Mouse (Mus musculus) forebrain, embryonic 16.5 days (tissue): ENCODE measurements around the gene Adsl. TPM values are rescaled to one million over a fixed set of nuclear protein-coding genes. Genes with fewer than 3 reads are reported as not detected.
"Not testable (repeated sequence)": the region's sequence is repeated elsewhere in the genome, so short reads cannot be mapped to it uniquely, and the experiment has no call there.

Experiments
- ATAC-seq: fragments of 200-750 bp; cut with Nextera tagmentation; 2 replicates; pipeline ENCODE4 v1.8.0; 2017; ENCODE audit warnings: mild to moderate bottlenecking, moderate library complexity
- H3K27ac ChIP-seq: fragments of 300-500 bp; sonication (generic); 2 replicates; pipeline ENCODE4 v1.5.1; 2014; ENCODE audit warnings: low read length, control low read depth
- H3K27me3 ChIP-seq: fragments of 300-500 bp; sonication (generic); replicated peaks from 2 replicates; pipeline ENCODE4 v1.6.1; 2014; ENCODE audit warnings: low read length; ENCODE audit not compliant: control insufficient read depth, insufficient read depth
- H3K36me3 ChIP-seq: fragments of 300-500 bp; sonication (generic); 2 replicates; pipeline ENCODE4 v1.6.1; 2014; ENCODE audit not compliant: control insufficient read depth, insufficient read depth
- H3K4me1 ChIP-seq: fragments of 300-500 bp; sonication (generic); replicated peaks from 2 replicates; pipeline ENCODE4 v1.6.1; 2014; ENCODE audit warnings: low read length; ENCODE audit not compliant: control insufficient read depth, insufficient read depth
- H3K4me2 ChIP-seq: fragments of 300-500 bp; sonication (generic); 2 replicates; pipeline ENCODE4 v1.6.1; 2014; ENCODE audit warnings: mild to moderate bottlenecking, low read length, control low read depth
- H3K4me3 ChIP-seq: fragments of 300-500 bp; sonication (generic); replicated peaks from 2 replicates; pipeline ENCODE4 v1.5.1; 2014; ENCODE audit warnings: mild to moderate bottlenecking, low read length, control low read depth
- H3K9ac ChIP-seq: fragments of 300-500 bp; sonication (generic); replicated peaks from 2 replicates; pipeline ENCODE4 v1.6.1; 2014; ENCODE audit warnings: low read depth, low read length, control low read depth
- H3K9me3 ChIP-seq: fragments of 300-500 bp; sonication (generic); 2 replicates; pipeline ENCODE4 v1.6.1; 2016; ENCODE audit warnings: low read length; ENCODE audit not compliant: control insufficient read depth
- WGBS: fragments of 180-500 bp; shearing (Covaris S2); extraction: QIAGEN DNeasy Blood & Tissue Kit; methylation state at CpG from one replicate; pipeline ENCODE4 v1.1.7; 2014; 5-methylcytosine and 5-hydroxymethylcytosine counted together
- polyA plus RNA-seq: library from polyadenylated mRNA; unstranded; fragments of >200 nt; fragmentation: Nextera tagmentation; extraction: Ambion mirVana; gene quantifications from 2 replicates; pipeline ENCODE4 v1.2.1, GENCODE M21; 2015

Gene Adsl
- 101 and 112 TPM in 2 replicates for polyA plus RNA-seq

DNA sequence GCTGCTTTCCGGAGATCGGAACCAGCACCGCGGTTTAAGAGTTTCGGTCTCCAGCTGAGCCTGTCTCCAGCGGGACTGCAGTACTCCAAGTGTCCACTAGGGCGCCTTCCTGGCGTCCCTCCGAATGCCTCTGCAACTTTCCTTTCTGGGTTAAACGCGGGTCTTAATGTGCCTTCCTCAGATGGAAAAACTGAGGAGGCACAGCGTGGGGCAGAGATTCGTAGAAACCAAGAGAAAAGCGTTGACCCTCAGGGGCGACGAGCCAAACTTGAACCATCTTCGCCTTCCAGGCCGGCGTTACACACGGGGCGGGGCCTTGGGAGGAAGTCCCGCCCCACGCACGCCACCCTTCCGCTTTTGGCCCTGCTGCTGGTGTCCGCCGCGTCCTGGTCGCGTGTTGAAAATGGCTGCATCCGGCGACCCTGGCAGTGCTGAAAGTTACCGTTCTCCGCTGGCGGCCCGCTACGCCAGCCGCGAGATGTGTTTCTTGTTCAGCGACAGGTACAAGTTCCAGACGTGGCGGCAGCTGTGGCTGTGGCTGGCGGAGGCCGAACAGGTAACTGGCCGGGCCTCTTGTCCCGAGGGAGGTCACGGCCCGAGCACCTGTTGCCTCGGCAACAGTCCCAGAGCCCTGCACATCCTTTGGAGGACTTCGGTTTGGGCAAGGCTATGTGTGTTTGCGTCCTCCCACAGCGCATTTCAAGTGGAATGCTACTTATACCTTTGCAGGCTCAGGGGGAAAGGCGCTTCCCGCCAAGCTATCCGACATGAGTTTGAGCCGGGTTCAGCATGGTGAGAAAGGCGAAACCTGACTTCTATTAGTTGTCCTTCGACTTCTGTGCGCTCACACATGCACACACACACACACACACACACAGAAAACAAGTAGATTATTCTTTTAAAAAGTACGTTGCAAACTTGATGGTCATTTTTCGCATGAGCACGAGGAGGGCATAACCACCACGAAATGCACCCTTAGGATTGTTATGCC lies at the start of gene Adsl:
Gene Adsl (plus strand): TSS at position 346 of the 991 bp plus-strand sequence.
- no peaks in the 10 kb centered on the region for H3K9me3 ChIP-seq
- peaks cover 6% of the 10 kb centered on the region for H3K36me3 ChIP-seq
- H3K4me1 ChIP-seq: peaks cover 12% of the 10 kb centered on the region
- ATAC-seq: peak; percentile 97
- peak within 1 kb of the TSS; percentile 98 for H3K4me3 ChIP-seq
- peak within 1 kb of the TSS; percentile 79 for H3K4me2 ChIP-seq
- peak within 1 kb of the TSS; percentile 77 for H3K9ac ChIP-seq
- H3K27ac ChIP-seq: peak within 1 kb of the TSS; percentile 77
- WGBS: under 1% methylated on average over 63 of the region's 63 CpGs
- H3K27me3 ChIP-seq: no peaks in the 10 kb centered on the region

DNA sequence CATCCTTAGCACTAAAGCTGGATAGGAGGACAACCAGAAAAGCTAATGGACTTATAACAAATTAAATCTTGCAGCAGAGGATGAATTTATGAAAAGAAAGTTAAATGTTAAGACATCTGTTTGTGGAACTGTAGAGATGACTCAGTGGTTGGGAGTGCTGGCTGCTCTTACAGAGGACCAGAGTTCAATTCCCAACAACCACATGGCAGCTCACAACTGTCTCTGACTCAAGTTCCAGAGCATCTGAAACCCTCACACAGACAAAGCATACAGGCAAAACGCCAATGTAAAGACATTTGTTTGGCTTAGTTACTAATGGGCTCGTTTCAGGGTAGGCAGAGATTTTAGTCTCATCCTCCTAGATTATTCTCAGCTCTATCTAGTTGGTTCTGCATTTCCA lies 48.5 kb upstream of the Adsl start:
- H3K27ac ChIP-seq: no peak overlapping the region
- no peak overlapping the region for H3K9ac ChIP-seq
- H3K4me2 ChIP-seq: no peak overlapping the region
- peaks cover 40% of the 10 kb centered on the region for H3K36me3 ChIP-seq
- no peaks in the 10 kb centered on the region for H3K27me3 ChIP-seq
- no peak overlapping the region for H3K4me3 ChIP-seq
- H3K4me1 ChIP-seq: no peaks in the 10 kb centered on the region
- no peaks in the 10 kb centered on the region for H3K9me3 ChIP-seq
- ATAC-seq: no peak
- 70% methylated on average over 2 of the region's 2 CpGs for WGBS

DNA sequence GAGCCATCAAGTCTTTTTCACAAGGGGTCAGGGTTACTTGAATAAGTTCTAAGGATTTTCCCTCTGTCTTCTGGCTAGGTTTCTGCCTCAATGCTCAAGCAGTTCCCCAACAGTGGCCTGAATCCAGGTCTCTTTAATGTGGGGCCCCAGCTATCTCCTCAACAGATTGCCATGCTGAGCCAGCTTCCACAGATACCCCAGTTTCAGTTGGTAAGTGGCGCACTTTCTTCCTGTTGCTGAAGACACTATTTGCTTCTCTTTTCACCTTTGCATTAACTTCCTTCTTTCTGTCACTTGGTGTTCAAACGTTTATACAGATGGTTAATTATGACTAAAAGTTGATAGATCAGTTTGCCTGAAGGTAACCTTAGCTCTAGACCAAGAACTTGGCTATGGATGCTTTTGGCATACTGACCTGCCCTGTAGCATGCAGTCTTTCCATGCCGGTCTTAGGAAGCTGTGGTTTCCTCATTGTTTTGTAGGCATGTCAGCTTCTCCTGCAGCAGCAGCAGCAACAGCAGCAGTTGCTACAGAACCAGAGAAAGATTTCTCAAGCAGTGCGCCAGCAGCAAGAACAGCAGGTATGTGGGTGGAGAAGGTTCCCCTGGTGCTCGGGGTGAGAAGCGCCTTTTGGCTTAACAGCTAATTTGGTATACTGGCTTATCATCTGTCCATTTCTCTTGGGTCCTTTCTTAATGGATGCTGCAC lies 46.3 kb upstream of the Adsl start:
- H3K36me3 ChIP-seq: peaks cover 35% of the 10 kb centered on the region
- 90% methylated on average over 6 of the region's 6 CpGs for WGBS

DNA sequence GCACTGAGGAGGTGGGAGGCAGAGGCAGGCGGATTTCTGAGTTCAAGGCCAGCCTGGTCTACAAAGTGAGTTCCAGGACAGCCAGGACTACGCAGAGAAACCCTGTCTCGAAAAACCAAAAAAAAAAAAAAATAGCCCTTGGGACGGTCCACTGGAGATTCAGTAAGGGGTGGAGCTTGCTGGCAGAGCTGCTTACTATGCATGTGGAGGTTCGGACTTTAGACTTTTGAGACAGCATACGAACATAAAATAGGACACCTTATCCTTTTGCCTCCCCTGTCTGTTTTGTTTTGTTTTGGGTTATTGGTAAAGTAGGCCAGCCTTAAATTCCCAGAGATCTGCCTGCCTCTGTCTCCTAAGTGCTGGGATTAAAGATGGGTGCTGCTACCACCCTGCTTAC lies 43.5 kb upstream of the Adsl start:
- not testable (repeated sequence) for H3K9me3 ChIP-seq, H3K4me2 ChIP-seq, ATAC-seq, H3K9ac ChIP-seq, H3K27ac ChIP-seq, H3K4me3 ChIP-seq, H3K27me3 ChIP-seq, H3K4me1 ChIP-seq
- peaks cover 32% of the 10 kb centered on the region for H3K36me3 ChIP-seq
- 92% methylated on average over 6 of the region's 6 CpGs for WGBS

More for the DNA sequence above, 46.3 kb upstream of the Adsl start:
- Histone ChIP-seq H3K4me1 (no peaks in the 10 kb centered on the region), H3K4me3 (no peak overlapping the region), H3K27me3 (no peaks in the 10 kb centered on the region), H3K9ac (no peak overlapping the region), H3K27ac (no peak overlapping the region), H3K4me2 (no peak overlapping the region), H3K9me3 (no peaks in the 10 kb centered on the region)
- no peak for ATAC-seq

DNA sequence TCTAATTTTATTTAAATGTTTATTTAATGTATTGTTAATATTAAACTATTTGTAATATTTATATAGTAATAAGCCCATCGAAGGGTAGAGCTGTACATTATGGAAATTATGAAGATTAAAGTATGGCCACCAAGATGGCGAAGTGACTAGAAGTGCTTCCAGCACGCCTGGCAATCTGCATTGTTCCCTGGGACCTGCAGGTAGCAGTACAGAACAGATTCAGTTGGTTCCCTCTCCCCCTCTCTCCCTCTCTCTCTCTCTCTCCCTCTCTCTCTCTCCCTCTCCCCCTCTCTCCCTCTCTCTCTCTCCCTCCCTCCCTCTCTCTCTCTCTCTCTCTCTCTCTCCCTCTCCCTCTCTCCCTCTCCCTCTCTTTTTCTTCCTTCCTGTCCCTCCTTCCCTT lies 38.1 kb upstream of the Adsl start:
- H3K36me3 ChIP-seq: peaks cover 34% of the 10 kb centered on the region

DNA sequence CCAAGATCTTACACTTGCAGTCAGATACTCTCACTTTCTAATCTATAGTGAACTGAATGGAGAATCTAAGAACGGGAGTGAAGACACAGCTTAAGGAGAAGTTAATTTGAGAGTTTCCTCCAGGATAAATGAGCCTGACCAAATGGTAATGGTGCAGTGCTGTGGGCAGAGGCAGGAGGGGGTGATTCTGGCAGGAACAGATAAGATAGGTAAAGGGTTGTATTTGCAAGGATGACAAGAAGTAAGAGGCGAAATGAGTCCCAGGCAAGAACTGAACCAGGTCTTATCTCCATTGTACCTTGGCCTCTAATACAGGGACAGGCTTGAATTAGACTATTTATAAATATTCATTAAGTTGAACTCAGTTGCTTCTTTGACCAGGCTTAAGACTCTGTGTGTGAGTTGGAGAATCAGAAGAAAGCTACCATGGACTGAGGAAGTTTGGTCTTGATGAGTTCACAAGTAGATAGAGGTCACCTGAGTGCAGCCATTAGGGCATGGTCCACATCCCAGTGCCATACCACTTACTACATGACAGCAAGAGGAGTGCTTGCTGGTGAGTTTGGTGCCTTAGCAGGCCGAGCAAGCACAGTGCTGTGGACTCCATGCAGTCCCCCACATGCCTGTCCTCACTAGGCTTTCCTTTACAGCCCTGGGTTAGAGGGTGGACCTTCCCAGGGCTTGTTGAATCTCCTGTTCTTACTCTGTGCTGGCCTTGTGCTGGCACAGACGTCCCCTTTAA lies 37.3 kb upstream of the Adsl start:
- Histone ChIP-seq H3K27me3 (no peaks in the 10 kb centered on the region), H3K27ac (no peak overlapping the region), H3K9me3 (no peaks in the 10 kb centered on the region), H3K4me1 (no peaks in the 10 kb centered on the region), H3K36me3 (peaks cover 33% of the 10 kb centered on the region), H3K4me2 (no peak overlapping the region), H3K4me3 (no peak overlapping the region), H3K9ac (no peak overlapping the region)
- no peak for ATAC-seq
- WGBS: 89% methylated on average over 4 of the region's 4 CpGs

More for the DNA sequence above, 38.1 kb upstream of the Adsl start:
- Histone ChIP-seq H3K4me3 (no peak overlapping the region), H3K9me3 (no peaks in the 10 kb centered on the region), H3K4me2 (no peak overlapping the region), H3K9ac (no peak overlapping the region), H3K27me3 (no peaks in the 10 kb centered on the region), H3K4me1 (no peaks in the 10 kb centered on the region), H3K27ac (no peak overlapping the region)
- 90% methylated on average over 3 of the region's 3 CpGs for WGBS
- ATAC-seq: no peak

DNA sequence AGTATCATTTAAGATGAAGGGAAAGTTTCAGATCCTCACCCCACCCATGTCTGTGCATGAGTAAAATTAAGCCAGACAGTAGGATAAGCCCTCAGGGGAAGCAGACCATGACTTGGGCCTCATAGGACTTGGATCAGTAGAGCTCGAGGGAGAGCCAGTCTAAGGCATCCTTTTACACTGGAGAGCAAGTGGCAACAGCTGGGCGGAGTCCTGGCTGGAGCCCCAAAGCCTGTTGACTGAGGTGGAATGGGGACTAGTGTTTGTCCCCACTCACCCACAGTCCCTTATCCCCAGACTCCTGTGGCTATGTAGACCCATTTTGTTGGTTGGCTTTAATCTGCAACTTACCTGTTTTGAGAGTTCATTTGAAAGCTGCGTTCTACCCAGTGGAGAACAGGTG lies 36.1 kb upstream of the Adsl start:
- Histone ChIP-seq H3K36me3 (peaks cover 32% of the 10 kb centered on the region), H3K27ac (no peak overlapping the region)
- 84% methylated on average over 3 of the region's 3 CpGs for WGBS

DNA sequence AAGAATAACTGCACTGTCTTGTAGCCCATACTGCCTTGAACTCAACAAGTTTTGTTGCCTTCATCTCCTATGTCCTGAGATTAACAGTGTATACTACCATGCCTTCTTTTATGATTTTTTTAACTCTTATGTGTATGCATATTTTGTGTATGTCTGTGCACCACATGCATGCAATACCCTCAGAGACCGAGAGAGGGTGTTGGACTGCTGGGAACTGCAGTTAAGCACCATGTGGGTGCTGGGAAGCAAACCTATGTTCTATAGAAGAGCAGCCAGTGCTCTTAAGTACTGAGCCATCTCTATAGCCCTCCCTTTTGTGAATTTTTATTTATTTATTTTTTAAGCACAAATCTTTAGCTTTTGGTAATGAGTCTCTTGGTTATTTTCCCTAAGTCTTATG lies 34.5 kb upstream of the Adsl start:
- Histone ChIP-seq H3K4me2 (no peak overlapping the region), H3K27me3 (no peaks in the 10 kb centered on the region), H3K36me3 (peaks cover 31% of the 10 kb centered on the region), H3K4me1 (no peaks in the 10 kb centered on the region), H3K27ac (no peak overlapping the region), H3K9ac (no peak overlapping the region), H3K4me3 (no peak overlapping the region), H3K9me3 (no peaks in the 10 kb centered on the region)
- no peak for ATAC-seq
- 92% methylated on average over 1 of the region's 1 CpGs for WGBS

More for the DNA sequence above, 36.1 kb upstream of the Adsl start:
- H3K9me3 ChIP-seq: no peaks in the 10 kb centered on the region
- no peak overlapping the region for H3K4me2 ChIP-seq
- H3K4me1 ChIP-seq: no peaks in the 10 kb centered on the region
- H3K4me3 ChIP-seq: no peak overlapping the region
- no peak for ATAC-seq
- no peaks in the 10 kb centered on the region for H3K27me3 ChIP-seq
- H3K9ac ChIP-seq: no peak overlapping the region

DNA sequence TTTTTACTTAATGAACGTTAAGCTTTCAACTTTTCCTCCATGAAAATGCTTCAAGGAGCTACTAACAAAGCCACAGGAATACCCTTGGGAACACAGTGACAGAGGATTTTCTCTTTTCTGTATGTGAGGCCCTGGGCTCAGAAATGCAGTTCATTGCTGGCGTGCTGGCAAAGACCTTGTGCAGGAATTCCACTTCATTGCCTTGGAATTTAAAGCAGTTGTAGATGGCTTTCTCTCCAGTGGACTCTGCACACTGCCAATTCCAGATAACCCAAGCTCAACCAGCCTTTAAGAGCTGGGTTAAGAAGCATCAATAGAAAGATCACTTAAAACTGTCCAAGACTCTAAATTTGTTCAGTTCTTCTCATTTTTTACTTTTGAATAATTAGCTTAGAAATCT lies 32.4 kb upstream of the Adsl start:
- no peak overlapping the region for H3K9ac ChIP-seq
- peaks cover 38% of the 10 kb centered on the region for H3K36me3 ChIP-seq
- 78% methylated on average over 2 of the region's 2 CpGs for WGBS
- ATAC-seq: no peak
- H3K4me2 ChIP-seq: no peak overlapping the region
- H3K4me3 ChIP-seq: no peak overlapping the region
- no peaks in the 10 kb centered on the region for H3K27me3 ChIP-seq
- H3K4me1 ChIP-seq: no peaks in the 10 kb centered on the region
- no peaks in the 10 kb centered on the region for H3K9me3 ChIP-seq
- H3K27ac ChIP-seq: no peak overlapping the region
